Mouse (Mus musculus): Measurements from ENCODE around the gene Lyst.

GRCm38 (mm10) chr13:13670669-13671068 is 80.5 kb downstream of the Lyst start:
- TF ChIP-seq CTCF (IDR thresholded peaks at IDR 0.05; ENCODE audit: low read depth, low read length): no peak
- TF ChIP-seq POLR2A (IDR thresholded peaks at IDR 0.05; ENCODE audit: extremely low read depth, insufficient read depth, low read length): no peak
